Mouse (Mus musculus) hindbrain, embryonic 16.5 days (tissue): ENCODE measurements at regions not wholly inside any gene's neighbourhood (a gene's known extent, or its start where the extent isn't known, plus 50 kb on each side); places are given as distances from the start of the nearest gene placed in this dataset.
"Not testable (repeated sequence)": the region's sequence is repeated elsewhere in the genome, so short reads cannot be mapped to it uniquely, and the experiment has no call there.

ENCODE experiments used
- ATAC-seq: fragments of 200-750 bp; cut with Nextera tagmentation; 2 replicates; pipeline ENCODE4 v1.8.0; 2017; ENCODE audit warnings: moderate TSS enrichment, moderate library complexity
- H3K27ac ChIP-seq: fragments of 300-500 bp; sonication (generic); 2 replicates; pipeline ENCODE4 v1.5.1; 2014; ENCODE audit warnings: low read depth, mild to moderate bottlenecking, control low read depth, low read length, moderate library complexity
- H3K27me3 ChIP-seq: fragments of 300-500 bp; sonication (generic); replicated peaks from 2 replicates; pipeline ENCODE4 v1.6.1; 2014; ENCODE audit warnings: low read length; ENCODE audit not compliant: control insufficient read depth, insufficient read depth
- H3K36me3 ChIP-seq: fragments of 300-500 bp; sonication (generic); 2 replicates; pipeline ENCODE4 v1.6.1; 2014; ENCODE audit warnings: mild to moderate bottlenecking, low read length, moderate library complexity, mixed read lengths; ENCODE audit not compliant: control insufficient read depth, insufficient read depth
- H3K4me1 ChIP-seq: fragments of 300-500 bp; sonication (generic); 2 replicates; pipeline ENCODE4 v1.6.1; 2014; ENCODE audit warnings: low read depth, low read length; ENCODE audit not compliant: control insufficient read depth, insufficient read depth
- H3K4me2 ChIP-seq: fragments of 300-500 bp; sonication (generic); 2 replicates; pipeline ENCODE4 v1.6.1; 2014; ENCODE audit warnings: mild to moderate bottlenecking, low read length, control low read depth, moderate library complexity
- H3K4me3 ChIP-seq: fragments of 300-500 bp; sonication (generic); 2 replicates; pipeline ENCODE4 v1.5.1; 2014; ENCODE audit warnings: mild to moderate bottlenecking, low read length, control low read depth, moderate library complexity
- H3K9ac ChIP-seq: fragments of 300-500 bp; sonication (generic); 2 replicates; pipeline ENCODE4 v1.6.1; 2014; ENCODE audit warnings: low read depth, mild to moderate bottlenecking, control low read depth, low read length, moderate library complexity
- H3K9me3 ChIP-seq: fragments of 300-500 bp; sonication (generic); 2 replicates; pipeline ENCODE4 v1.6.1; 2014; ENCODE audit warnings: mild to moderate bottlenecking, low read length, moderate library complexity; ENCODE audit not compliant: control insufficient read depth
- WGBS: fragments of 180-500 bp; shearing (Covaris S2); extraction: QIAGEN DNeasy Blood & Tissue Kit; methylation state at CpG from one replicate; pipeline ENCODE4 v1.1.7; 2014; 5-methylcytosine and 5-hydroxymethylcytosine counted together

DNA sequence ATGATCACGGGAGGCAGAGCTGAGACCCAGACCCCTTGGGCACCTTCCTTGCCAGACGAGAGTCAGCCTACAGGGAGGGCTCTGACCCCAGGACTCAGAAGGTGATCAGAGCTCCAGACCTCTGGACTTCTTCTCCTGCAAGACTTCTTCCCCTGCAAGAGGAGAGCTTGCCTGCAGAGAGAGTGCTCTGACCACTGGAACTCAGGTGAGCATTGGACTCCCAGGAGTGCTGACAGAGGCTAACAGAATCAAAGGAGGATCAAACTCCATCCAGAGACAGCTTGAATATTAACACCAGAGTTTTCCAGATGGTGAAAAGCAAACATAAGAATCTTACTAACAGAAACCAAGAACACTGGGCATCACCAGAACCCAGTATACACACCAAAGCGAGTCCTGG, 241.2 kb upstream of the Tac1 start:
- Histone ChIP-seq H3K4me1 (no peaks in the 10 kb centered on the region), H3K9ac (no peak overlapping the region), H3K4me2 (no peak overlapping the region), H3K27me3 (no peaks in the 10 kb centered on the region), H3K36me3 (no peaks in the 10 kb centered on the region), H3K9me3 (no peaks in the 10 kb centered on the region), H3K4me3 (no peak overlapping the region), H3K27ac (no peak overlapping the region)
- no peak for ATAC-seq
- WGBS = 81% methylated on average over 3 of the region's 3 CpGs

- Histone ChIP-seq H3K36me3 (no peaks in the 10 kb centered on the region), H3K4me3 (no peak overlapping the region), H3K27me3 (no peaks in the 10 kb centered on the region), H3K9me3 (no peaks in the 10 kb centered on the region), H3K9ac (no peak overlapping the region), H3K4me2 (no peak overlapping the region), H3K27ac (no peak overlapping the region), H3K4me1 (no peaks in the 10 kb centered on the region)
- WGBS = 55% methylated on average over 4 of the region's 4 CpGs
- ATAC-seq = no peak
These were observed 227.7 kb upstream of the Tac1 start for GRCm38 (mm10) chr6:7326974-7327373.

DNA sequence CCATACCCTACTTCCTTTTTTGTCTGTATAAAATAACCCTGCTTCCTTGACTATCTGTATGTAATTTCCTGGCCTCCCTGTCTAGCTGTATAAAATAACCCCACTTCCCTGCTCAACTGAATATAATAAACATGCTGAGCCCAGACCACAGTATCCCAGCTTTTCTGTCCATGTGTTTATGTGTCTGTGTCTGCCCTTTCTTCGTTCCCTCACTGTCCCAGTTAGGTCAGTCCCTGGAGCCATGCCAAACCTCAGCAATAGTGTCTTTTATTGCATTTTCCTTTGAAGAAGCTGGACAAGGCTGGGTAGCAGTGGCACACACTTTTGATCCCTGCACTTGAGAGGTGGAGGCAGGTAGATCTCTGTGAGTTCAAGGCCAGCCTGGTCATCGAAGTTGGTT, 198.0 kb upstream of the Tac1 start:
- ATAC-seq = no peak
- H3K9me3 ChIP-seq = no peaks in the 10 kb centered on the region
- WGBS = 69% methylated on average over 2 of the region's 2 CpGs

DNA sequence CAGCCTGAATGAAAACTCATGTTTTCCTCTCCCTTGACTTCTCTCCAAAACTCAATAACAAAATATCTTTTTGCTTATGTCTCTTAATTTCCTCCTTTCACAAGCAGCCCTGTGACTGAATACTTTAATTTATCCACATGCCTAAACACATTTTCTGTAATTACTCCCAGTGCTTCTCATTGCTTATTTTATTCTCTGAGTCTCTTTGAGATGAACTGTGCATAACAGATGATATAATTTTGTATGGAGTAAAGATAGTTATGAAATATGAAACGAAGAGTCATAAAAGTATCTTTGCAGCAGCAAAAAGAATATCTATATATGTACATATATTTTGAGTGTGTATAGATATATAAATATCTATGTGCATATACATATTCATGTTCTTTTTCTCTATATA, 187.5 kb upstream of the Tac1 start:
- ATAC-seq = no peak
- Histone ChIP-seq H3K4me1 (no peaks in the 10 kb centered on the region), H3K9me3 (no peaks in the 10 kb centered on the region), H3K9ac (no peak overlapping the region), H3K27ac (no peak overlapping the region), H3K27me3 (no peaks in the 10 kb centered on the region), H3K36me3 (no peaks in the 10 kb centered on the region), H3K4me2 (no peak overlapping the region), H3K4me3 (no peak overlapping the region)
- WGBS = 80% methylated on average over 1 of the region's 1 CpGs

More for the DNA sequence above, 198.0 kb upstream of the Tac1 start:
- Histone ChIP-seq H3K4me1 (no peaks in the 10 kb centered on the region), H3K4me3 (no peak overlapping the region), H3K36me3 (no peaks in the 10 kb centered on the region), H3K27ac (no peak overlapping the region), H3K27me3 (no peaks in the 10 kb centered on the region), H3K9ac (no peak overlapping the region), H3K4me2 (no peak overlapping the region)

- H3K9me3 ChIP-seq = no peaks in the 10 kb centered on the region
- no peaks in the 10 kb centered on the region for H3K4me1 ChIP-seq
- ATAC-seq = peak; percentile 74
- no peak overlapping the region for H3K4me2 ChIP-seq
- no peaks in the 10 kb centered on the region for H3K36me3 ChIP-seq
- H3K9ac ChIP-seq = no peak overlapping the region
- no peak overlapping the region for H3K27ac ChIP-seq
- 47% methylated on average over 4 of the region's 4 CpGs for WGBS
- no peaks in the 10 kb centered on the region for H3K27me3 ChIP-seq
- no peak overlapping the region for H3K4me3 ChIP-seq
These were observed 180.1 kb upstream of the Tac1 start for GRCm38 (mm10) chr6:7374629-7375028.

DNA sequence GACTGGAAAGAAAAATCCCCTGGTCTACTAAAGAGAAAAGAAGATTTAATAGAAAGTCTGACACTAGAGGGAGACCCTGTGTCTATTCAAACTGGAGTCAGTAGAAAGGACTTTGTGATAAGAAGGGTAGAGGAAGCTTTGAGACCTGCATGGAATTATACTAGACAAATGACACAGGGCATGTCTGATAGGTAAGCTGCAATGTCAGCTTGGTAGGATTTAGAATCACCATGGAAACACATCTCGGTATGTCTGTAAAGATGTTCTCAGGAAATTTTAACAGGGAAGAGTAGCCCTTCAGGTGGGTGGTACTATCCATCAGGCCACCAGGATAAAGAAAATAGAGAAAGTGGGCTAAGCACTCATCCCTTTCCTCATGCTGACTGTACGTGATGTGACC, 178.8 kb upstream of the Tac1 start:
- H3K4me1 ChIP-seq = no peaks in the 10 kb centered on the region
- no peak overlapping the region for H3K4me3 ChIP-seq
- H3K36me3 ChIP-seq = no peaks in the 10 kb centered on the region
- H3K9me3 ChIP-seq = no peaks in the 10 kb centered on the region
- no peak overlapping the region for H3K4me2 ChIP-seq
- WGBS = 89% methylated on average over 2 of the region's 2 CpGs
- H3K27me3 ChIP-seq = no peaks in the 10 kb centered on the region
- no peak for ATAC-seq
- H3K9ac ChIP-seq = no peak overlapping the region
- H3K27ac ChIP-seq = no peak overlapping the region

DNA sequence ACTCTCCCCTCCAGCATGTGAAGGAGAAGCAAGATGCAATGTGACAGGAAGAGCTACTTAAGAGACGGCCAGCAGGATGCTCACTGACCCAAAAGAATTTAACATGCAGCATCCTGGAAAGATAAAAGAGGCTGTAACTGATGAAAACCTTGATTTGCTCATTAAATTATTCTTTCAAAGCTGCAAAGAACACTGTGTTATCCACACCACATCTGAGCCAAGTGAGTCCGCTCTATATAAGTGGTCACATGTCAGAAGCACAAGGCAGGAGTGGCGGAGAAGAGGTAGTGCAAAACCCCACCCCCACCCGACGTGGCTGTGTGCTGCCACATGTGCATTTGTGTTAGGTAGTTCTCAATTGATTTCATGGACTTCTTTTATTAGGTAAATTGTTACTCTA, 176.0 kb upstream of the Tac1 start:
- H3K27me3 ChIP-seq = no peaks in the 10 kb centered on the region
- no peaks in the 10 kb centered on the region for H3K9me3 ChIP-seq
- no peak overlapping the region for H3K9ac ChIP-seq
- no peak overlapping the region for H3K27ac ChIP-seq
- H3K4me3 ChIP-seq = no peak overlapping the region
- no peaks in the 10 kb centered on the region for H3K4me1 ChIP-seq
- no peak overlapping the region for H3K4me2 ChIP-seq
- ATAC-seq = no peak
- WGBS = 65% methylated on average over 5 of the region's 5 CpGs
- no peaks in the 10 kb centered on the region for H3K36me3 ChIP-seq

- H3K27me3 ChIP-seq = no peaks in the 10 kb centered on the region
- 34% methylated on average over 2 of the region's 2 CpGs for WGBS
- no peak overlapping the region for H3K9ac ChIP-seq
- no peaks in the 10 kb centered on the region for H3K4me1 ChIP-seq
- H3K4me2 ChIP-seq = no peak overlapping the region
- ATAC-seq = no peak
- no peak overlapping the region for H3K27ac ChIP-seq
- no peaks in the 10 kb centered on the region for H3K36me3 ChIP-seq
- no peaks in the 10 kb centered on the region for H3K9me3 ChIP-seq
- no peak overlapping the region for H3K4me3 ChIP-seq
These were observed 129.9 kb upstream of the Tac1 start for GRCm38 (mm10) chr6:7424731-7425130.

DNA sequence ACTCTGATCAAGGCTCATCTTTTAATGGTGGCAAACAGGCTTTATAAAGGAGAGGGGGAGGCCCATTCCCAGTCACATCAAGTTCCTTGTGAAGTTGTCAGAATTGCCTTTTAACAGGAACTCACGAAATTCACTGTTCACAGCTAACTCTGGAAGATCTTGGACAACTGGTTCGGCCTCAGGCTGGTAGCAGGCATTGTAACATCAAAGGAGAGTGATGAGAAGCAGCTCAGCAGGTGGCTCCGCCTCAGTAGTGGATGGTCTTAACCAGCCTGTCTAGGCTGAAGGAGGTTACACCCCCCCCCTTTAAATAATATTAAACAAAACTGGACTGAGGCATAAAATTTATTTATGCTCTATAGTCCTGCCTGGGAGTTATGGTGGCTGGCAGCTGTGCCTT, 113.0 kb upstream of the Tac1 start:
- ATAC-seq = no peak
- Histone ChIP-seq H3K27ac (no peak overlapping the region), H3K27me3 (no peaks in the 10 kb centered on the region), H3K4me2 (no peak overlapping the region), H3K4me3 (no peak overlapping the region), H3K9ac (no peak overlapping the region), H3K36me3 (no peaks in the 10 kb centered on the region), H3K9me3 (no peaks in the 10 kb centered on the region), H3K4me1 (no peaks in the 10 kb centered on the region)
- WGBS = 43% methylated on average over 3 of the region's 3 CpGs

- not testable (repeated sequence) for ATAC-seq, H3K4me2 ChIP-seq, H3K9ac ChIP-seq, H3K4me3 ChIP-seq, H3K27me3 ChIP-seq, H3K27ac ChIP-seq, H3K36me3 ChIP-seq, H3K9me3 ChIP-seq, H3K4me1 ChIP-seq
- 55% methylated on average over 3 of the region's 3 CpGs for WGBS
These were observed 112.4 kb upstream of the Tac1 start for GRCm38 (mm10) chr6:7442286-7442685.
